Mouse (Mus musculus): Measurements from ENCODE around the gene Sfta2. TPM values are rescaled to one million over a fixed set of nuclear protein-coding genes. Genes with fewer than 3 reads are reported as not detected.

The Sfta2 gene
- polyA plus RNA-seq, 1 experiment, result not detected

DNA sequence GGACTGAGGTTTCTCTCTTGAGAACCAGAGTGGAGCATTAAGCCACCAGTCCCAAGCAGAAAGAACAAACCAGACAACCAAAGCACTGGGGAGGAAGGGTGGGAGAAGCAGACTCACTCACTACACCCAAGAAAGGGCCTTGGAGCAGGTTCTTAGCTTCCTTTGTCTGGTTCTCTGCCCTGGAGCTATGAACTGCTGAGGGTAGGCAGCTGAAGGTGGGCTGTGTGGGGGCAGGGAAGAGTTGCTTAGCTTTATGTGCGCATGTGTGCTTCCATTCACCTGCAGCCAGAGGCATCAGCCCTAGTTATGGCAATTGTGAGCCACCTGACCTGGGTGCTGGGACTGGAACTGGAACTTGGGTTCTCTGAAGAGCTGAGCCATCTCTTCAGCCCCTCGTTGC lies 51.7 kb downstream of the Sfta2 start:
- peaks cover 24% of the 10 kb centered on the region for H3K36me3 ChIP-seq (ENCODE audit: control insufficient read depth)
- H3K27me3 ChIP-seq (ENCODE audit: control insufficient read depth), result no peaks in the 10 kb centered on the region
- H3K4me3 ChIP-seq (replicated peaks), result no peak overlapping the region
- TF ChIP-seq TAL1 (IDR thresholded peaks at IDR 0.05; ENCODE audit: low read length), result no peak
- TF ChIP-seq GATA1 (IDR thresholded peaks at IDR 0.05; ENCODE audit: low read length), result no peak
- H3K9me3 ChIP-seq (ENCODE audit: control insufficient read depth, low read length), result no peaks in the 10 kb centered on the region
- no peaks in the 10 kb centered on the region for H3K4me1 ChIP-seq (ENCODE audit: control insufficient read depth)

DNA sequence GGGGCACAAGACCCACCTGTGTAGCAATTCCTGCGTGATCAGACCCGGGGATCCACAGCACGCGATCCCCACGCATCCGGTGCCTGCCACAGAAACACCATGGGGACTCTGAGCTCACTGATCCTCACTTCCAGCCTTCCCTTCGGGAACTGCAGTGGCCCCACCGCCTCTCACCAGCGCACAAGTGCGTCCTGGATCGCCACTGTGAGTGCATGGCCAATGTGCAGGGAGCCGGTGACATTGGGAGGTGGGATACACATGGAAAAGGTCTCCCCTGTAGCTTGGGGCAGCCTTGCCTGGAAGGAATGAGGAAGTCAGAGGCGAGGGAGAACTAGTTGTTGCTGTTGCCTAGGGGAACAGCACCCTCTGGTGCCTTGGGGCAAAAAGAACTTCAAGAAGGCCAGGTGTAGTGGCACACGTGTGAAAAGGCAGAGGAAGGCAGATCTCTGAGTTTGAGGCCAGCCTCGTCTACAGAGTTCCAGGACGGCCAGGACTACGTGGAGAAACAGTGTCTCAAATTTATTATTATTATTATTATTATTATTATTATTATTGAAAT lies 64.7 kb downstream of the Sfta2 start:
- no peak overlapping the region for H3K4me3 ChIP-seq (replicated peaks)
- TF ChIP-seq GATA1 (IDR thresholded peaks at IDR 0.05; ENCODE audit: low read length) (no peak), TAL1 (IDR thresholded peaks at IDR 0.05; ENCODE audit: low read length) (no peak)
- no peaks in the 10 kb centered on the region for H3K27me3 ChIP-seq (ENCODE audit: control insufficient read depth)
- H3K9me3 ChIP-seq (ENCODE audit: control insufficient read depth, low read length), result no peaks in the 10 kb centered on the region
- H3K4me1 ChIP-seq (ENCODE audit: control insufficient read depth), result peaks cover 21% of the 10 kb centered on the region
- peaks cover 61% of the 10 kb centered on the region for H3K36me3 ChIP-seq (ENCODE audit: control insufficient read depth)

DNA sequence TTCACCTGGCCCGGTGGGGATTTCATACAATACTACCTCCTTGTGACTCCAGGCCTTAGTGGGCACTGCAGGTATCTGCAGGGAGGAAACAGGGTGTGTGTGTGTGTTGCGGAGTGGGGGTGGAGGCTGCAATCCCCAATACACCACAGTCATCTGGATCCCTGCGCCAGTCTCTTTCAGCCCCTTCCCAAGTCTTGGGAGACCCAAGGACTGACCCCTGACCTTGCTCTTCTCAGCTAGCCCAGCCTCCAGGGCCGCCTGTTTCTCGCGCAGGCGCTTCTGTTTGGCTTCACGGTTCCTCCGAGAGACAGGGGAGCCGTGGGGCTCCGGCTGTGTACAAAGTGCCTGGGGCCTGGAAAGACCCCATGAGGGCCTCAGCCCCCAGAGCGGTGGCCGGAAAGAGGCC lies 65.5 kb downstream of the Sfta2 start:
- H3K27me3 ChIP-seq (ENCODE audit: control insufficient read depth), result no peaks in the 10 kb centered on the region
- no peak for TF ChIP-seq TAL1 (IDR thresholded peaks at IDR 0.05; ENCODE audit: low read length)
- TF ChIP-seq GATA1 (IDR thresholded peaks at IDR 0.05; ENCODE audit: low read length), result no peak
- peaks cover 56% of the 10 kb centered on the region for H3K36me3 ChIP-seq (ENCODE audit: control insufficient read depth)
- no peaks in the 10 kb centered on the region for H3K9me3 ChIP-seq (ENCODE audit: control insufficient read depth, low read length)
- peak overlapping the region; percentile 73 for H3K4me3 ChIP-seq (replicated peaks)
- peaks cover 21% of the 10 kb centered on the region for H3K4me1 ChIP-seq (ENCODE audit: control insufficient read depth)

DNA sequence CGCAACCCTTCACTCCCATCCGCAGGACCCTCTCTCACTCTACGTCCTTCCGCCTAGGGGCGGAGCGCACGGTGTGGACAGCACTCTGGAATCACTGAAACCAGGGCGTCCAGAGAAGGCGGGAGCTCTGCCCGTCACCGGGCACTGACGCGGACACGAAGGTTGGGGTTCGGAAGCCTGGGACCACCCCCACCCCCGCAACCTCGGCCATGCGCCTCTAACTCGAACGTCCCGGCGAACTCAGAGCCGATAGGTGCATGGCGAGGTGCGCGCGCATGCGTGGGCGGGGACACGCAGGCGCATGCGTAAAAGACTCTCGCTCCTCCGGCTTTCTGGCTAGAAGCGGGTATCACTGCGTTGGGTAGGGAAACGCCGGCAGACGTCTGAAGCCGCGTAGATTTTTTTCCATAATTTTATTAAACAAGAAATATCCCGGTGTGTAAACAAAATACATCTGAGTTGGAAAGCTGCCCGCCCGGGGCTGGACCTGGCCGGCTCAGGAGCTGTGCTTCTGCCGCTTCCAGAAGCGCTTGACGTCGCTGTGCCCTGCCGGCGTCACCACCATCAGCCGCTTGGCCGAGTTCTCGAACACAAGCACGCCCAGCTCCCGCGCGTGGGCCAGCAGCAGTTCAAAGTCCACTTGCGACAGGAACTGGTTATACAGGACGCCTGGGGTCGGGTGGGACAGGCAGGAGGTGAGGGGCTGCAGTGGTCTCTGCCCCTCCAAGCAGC lies 66.2 kb downstream of the Sfta2 start, which contains the start of gene Vars2:
Gene Vars2 (minus strand): TSS at position 259 of the 732 bp plus-strand sequence.
- no peaks in the 10 kb centered on the region for H3K27me3 ChIP-seq (ENCODE audit: control insufficient read depth)
- peaks cover 53% of the 10 kb centered on the region for H3K36me3 ChIP-seq (ENCODE audit: control insufficient read depth)

DNA sequence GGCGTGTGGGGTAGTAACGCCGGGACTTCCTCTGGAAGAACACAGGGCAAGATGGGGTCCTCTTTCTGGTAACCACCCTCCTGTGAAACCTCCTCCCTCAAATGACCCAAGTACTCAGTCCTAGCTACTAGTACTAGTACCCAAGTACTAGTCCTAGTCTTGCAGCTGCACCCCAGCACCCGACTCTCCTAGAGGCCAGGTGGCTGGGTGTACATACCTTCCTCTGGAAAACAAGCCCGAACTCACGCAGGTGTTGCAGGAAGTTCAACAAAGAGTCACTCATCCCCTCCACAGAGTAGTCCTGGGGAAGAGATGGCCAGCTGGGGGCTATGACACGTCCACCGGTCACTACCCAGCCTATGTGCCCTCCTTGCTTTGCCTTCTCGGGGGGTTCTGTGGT lies 68.4 kb downstream of the Sfta2 start:
- TF ChIP-seq GATA1 (IDR thresholded peaks at IDR 0.05; ENCODE audit: low read length), result no peak
- TF ChIP-seq TAL1 (IDR thresholded peaks at IDR 0.05; ENCODE audit: low read length), result no peak
- peaks cover 34% of the 10 kb centered on the region for H3K36me3 ChIP-seq (ENCODE audit: control insufficient read depth)

More for the DNA sequence above, 66.2 kb downstream of the Sfta2 start, which contains the start of gene Vars2:
- H3K9me3 ChIP-seq (ENCODE audit: control insufficient read depth, low read length), result no peaks in the 10 kb centered on the region
- peak within 1 kb of the TSS; percentile 73 for H3K4me3 ChIP-seq (replicated peaks)
- TF ChIP-seq GATA1 (IDR thresholded peaks at IDR 0.05; ENCODE audit: low read length) (no peak), TAL1 (IDR thresholded peaks at IDR 0.05; ENCODE audit: low read length) (no peak)
- H3K4me1 ChIP-seq (ENCODE audit: control insufficient read depth), result peaks cover 23% of the 10 kb centered on the region

DNA sequence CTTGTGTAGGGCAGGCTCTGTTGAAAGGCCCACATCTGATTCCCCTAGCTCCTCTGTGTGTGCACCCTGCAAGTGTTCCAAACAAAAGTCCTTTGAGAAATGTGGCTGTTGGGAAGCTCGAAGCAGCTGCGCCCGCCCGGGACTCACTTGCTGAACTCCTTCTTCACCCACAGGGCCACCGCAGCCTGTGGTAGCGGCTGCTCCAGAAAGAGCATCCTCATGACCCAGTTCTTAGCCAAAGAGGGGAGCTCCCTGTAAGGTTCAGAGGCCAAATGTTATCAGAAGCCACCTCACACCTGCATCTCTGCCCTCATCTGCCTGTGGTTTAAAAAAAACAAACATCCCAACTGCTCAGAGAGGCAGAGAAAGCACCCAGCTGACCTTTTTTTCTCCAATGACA lies 70.5 kb downstream of the Sfta2 start:
- TF ChIP-seq GATA1 (IDR thresholded peaks at IDR 0.05; ENCODE audit: low read length), result no peak
- TF ChIP-seq TAL1 (IDR thresholded peaks at IDR 0.05; ENCODE audit: low read length), result no peak
- Histone ChIP-seq H3K27me3 (ENCODE audit: control insufficient read depth) (no peaks in the 10 kb centered on the region), H3K36me3 (ENCODE audit: control insufficient read depth) (peaks cover 23% of the 10 kb centered on the region), H3K4me1 (ENCODE audit: control insufficient read depth) (peaks cover 28% of the 10 kb centered on the region), H3K9me3 (ENCODE audit: control insufficient read depth, low read length) (no peaks in the 10 kb centered on the region), H3K4me3 (replicated peaks) (no peak overlapping the region)

More for the DNA sequence above, 68.4 kb downstream of the Sfta2 start:
- Histone ChIP-seq H3K4me3 (replicated peaks) (no peak overlapping the region), H3K4me1 (ENCODE audit: control insufficient read depth) (peaks cover 36% of the 10 kb centered on the region), H3K27me3 (ENCODE audit: control insufficient read depth) (no peaks in the 10 kb centered on the region), H3K9me3 (ENCODE audit: control insufficient read depth, low read length) (no peaks in the 10 kb centered on the region)

DNA sequence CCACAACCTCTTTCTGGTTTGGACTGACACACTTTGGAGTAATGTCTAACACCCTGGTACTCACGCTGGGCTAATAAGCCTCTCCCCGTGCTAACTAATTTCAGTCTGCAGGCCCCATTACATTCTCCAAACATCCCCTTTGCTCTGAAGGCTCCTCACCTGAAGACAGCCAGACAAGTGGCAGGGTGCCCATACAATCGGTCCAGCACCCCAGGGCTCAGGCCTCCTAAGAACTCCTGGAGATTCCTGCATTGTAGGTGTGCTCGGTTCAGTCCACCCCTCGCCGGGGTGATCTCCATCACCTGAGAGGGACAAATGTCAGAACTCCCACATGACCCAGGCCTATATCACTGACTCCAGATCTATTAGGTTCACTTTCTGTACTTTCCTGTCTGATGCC lies 71.2 kb downstream of the Sfta2 start:
- Histone ChIP-seq H3K9me3 (ENCODE audit: control insufficient read depth, low read length) (no peaks in the 10 kb centered on the region), H3K4me1 (ENCODE audit: control insufficient read depth) (peaks cover 23% of the 10 kb centered on the region), H3K36me3 (ENCODE audit: control insufficient read depth) (peaks cover 23% of the 10 kb centered on the region), H3K4me3 (replicated peaks) (peak overlapping the region; percentile 65), H3K27me3 (ENCODE audit: control insufficient read depth) (no peaks in the 10 kb centered on the region)
- TF ChIP-seq TAL1 (IDR thresholded peaks at IDR 0.05; ENCODE audit: low read length) (no peak), GATA1 (IDR thresholded peaks at IDR 0.05; ENCODE audit: low read length) (no peak)

DNA sequence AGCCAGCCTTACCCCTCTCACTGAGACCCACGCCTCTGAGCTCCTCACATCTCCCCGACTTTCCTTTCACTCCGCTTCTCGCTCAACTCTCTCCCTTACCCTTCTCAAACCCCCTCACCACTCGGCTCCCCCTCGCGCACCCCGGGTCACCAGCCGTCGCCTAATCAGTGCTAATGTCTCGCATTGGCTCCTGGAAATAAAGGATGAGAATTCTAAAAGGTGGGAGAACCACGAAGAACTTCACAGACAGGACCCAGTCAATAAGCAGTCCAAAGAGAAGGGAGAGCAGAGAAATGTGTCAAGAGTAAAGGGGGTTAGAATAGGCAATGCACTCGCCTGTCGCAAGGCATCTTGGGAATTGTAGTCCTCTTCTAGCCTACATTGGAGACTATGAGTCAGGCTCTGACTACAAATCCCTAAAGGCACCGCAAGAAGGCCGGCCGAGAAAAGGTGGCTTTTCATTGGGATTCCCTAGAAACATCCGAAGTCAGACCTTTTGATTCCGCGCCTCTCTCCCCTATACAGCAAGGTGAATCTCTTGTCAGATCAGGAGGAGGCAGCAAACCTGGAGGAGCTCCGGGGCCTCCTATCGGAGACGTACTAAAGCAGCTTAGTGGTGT lies 72.2 kb downstream of the Sfta2 start, which contains the start of gene Gtf2h4:
Gene Gtf2h4 (minus strand): TSS at position 324 of the 620 bp plus-strand sequence.
- Histone ChIP-seq H3K4me3 (replicated peaks) (peak within 1 kb of the TSS; percentile 65), H3K9me3 (ENCODE audit: control insufficient read depth, low read length) (no peaks in the 10 kb centered on the region), H3K36me3 (ENCODE audit: control insufficient read depth) (peaks cover 23% of the 10 kb centered on the region), H3K27me3 (ENCODE audit: control insufficient read depth) (no peaks in the 10 kb centered on the region), H3K4me1 (ENCODE audit: control insufficient read depth) (peaks cover 15% of the 10 kb centered on the region)
- TF ChIP-seq GATA1 (IDR thresholded peaks at IDR 0.05; ENCODE audit: low read length) (no peak), TAL1 (IDR thresholded peaks at IDR 0.05; ENCODE audit: low read length) (no peak)

DNA sequence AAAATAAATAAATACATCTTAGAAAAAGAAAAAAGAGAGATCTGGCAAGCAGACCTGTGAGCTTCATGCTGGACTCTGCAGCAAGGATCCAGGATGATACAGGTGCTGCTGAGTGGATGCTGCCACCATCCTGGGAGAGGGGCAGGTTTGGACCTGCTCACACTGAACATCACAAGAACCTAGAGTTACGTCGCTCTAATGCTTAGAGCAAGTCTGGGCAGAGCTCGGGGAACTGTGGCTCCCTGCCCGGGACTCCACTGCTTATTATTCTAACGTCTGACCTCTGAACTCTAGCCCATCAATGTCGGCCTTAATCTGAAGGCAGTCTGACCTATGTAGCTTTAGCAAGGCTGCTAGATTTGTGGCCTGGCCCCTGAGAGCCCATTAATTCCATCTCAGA lies 79.2 kb downstream of the Sfta2 start:
- TF ChIP-seq GATA1 (IDR thresholded peaks at IDR 0.05; ENCODE audit: low read length) (no peak), TAL1 (IDR thresholded peaks at IDR 0.05; ENCODE audit: low read length) (no peak)
- no peaks in the 10 kb centered on the region for H3K9me3 ChIP-seq (ENCODE audit: control insufficient read depth, low read length)
- no peaks in the 10 kb centered on the region for H3K4me1 ChIP-seq (ENCODE audit: control insufficient read depth)
- H3K27me3 ChIP-seq (ENCODE audit: control insufficient read depth), result no peaks in the 10 kb centered on the region
- no peaks in the 10 kb centered on the region for H3K36me3 ChIP-seq (ENCODE audit: control insufficient read depth)
- H3K4me3 ChIP-seq (replicated peaks), result no peak overlapping the region
